Mouse (Mus musculus) stomach, embryonic 16.5 days (tissue): ENCODE results near the gene Adprh. TPM values are rescaled to one million over a fixed set of nuclear protein-coding genes. Genes with fewer than 3 reads are reported as not detected.

ENCODE experiments used
- ATAC-seq: fragments of 200-750 bp; cut with Nextera tagmentation; 2 replicates; pipeline ENCODE4 v1.8.0; 2017; ENCODE audit warnings: moderate number of reproducible peaks, moderate TSS enrichment; ENCODE audit not compliant: insufficient read depth, low FRiP score
- H3K27ac ChIP-seq: fragments of 300-500 bp; sonication (generic); 2 replicates; pipeline ENCODE4 v1.5.1; 2014; ENCODE audit warnings: low read length
- H3K27me3 ChIP-seq: fragments of 300-500 bp; sonication (generic); 2 replicates; pipeline ENCODE4 v1.6.1; 2014; ENCODE audit warnings: low read length, control low read depth, mixed read lengths; ENCODE audit not compliant: control insufficient read depth, insufficient read depth
- H3K36me3 ChIP-seq: fragments of 300-500 bp; sonication (generic); 2 replicates; pipeline ENCODE4 v1.6.1; 2014; ENCODE audit warnings: low read length; ENCODE audit not compliant: control insufficient read depth, insufficient read depth
- H3K4me1 ChIP-seq: fragments of 300-500 bp; sonication (generic); 2 replicates; pipeline ENCODE4 v1.6.1; 2014; ENCODE audit warnings: low read length, control low read depth, mixed read lengths; ENCODE audit not compliant: control insufficient read depth, insufficient read depth
- H3K4me2 ChIP-seq: fragments of 300-500 bp; sonication (generic); 2 replicates; pipeline ENCODE4 v1.6.1; 2014; ENCODE audit warnings: low read depth, low read length, mixed read lengths
- H3K4me3 ChIP-seq: fragments of 300-500 bp; sonication (generic); replicated peaks from 2 replicates; pipeline ENCODE4 v1.5.1; 2014; ENCODE audit warnings: mild to moderate bottlenecking, low read length
- H3K9ac ChIP-seq: fragments of 300-500 bp; sonication (generic); 2 replicates; pipeline ENCODE4 v1.6.1; 2014; ENCODE audit warnings: low read length
- H3K9me3 ChIP-seq: fragments of 300-500 bp; sonication (generic); replicated peaks from 2 replicates; pipeline ENCODE4 v1.6.1; 2016; ENCODE audit warnings: low read length, control low read depth; ENCODE audit not compliant: control insufficient read depth
- WGBS: fragments of 180-500 bp; shearing (Covaris S2); extraction: QIAGEN DNeasy Blood & Tissue Kit; methylation state at CpG from one replicate; pipeline ENCODE4 v1.1.7; 2014; 5-methylcytosine and 5-hydroxymethylcytosine counted together
- polyA plus RNA-seq: library from polyadenylated mRNA; unstranded; fragments of >200 nt; fragmentation: Nextera tagmentation; extraction: Ambion mirVana; gene quantifications from 2 replicates; pipeline ENCODE4 v1.2.1, GENCODE M21; 2015

The Adprh gene
- polyA plus RNA-seq, 1 experiment from 2014 or later: 79.4 TPM

GRCm38 (mm10) chr16:38434295-38434795 lies 18.2 kb downstream of the Adprh start:
- Histone ChIP-seq H3K36me3 (no peaks in the 10 kb centered on the region), H3K4me3 (no peak overlapping the region), H3K9ac (no peak overlapping the region), H3K4me1 (no peaks in the 10 kb centered on the region), H3K27ac (no peak overlapping the region), H3K4me2 (no peak overlapping the region), H3K27me3 (no peaks in the 10 kb centered on the region), H3K9me3 (no peaks in the 10 kb centered on the region)
- ATAC-seq: no peak
- WGBS: 85% methylated on average over 4 of the region's 4 CpGs

GRCm38 (mm10) chr16:38433514-38433913 lies 19.0 kb downstream of the Adprh start:
- Histone ChIP-seq H3K4me3 (no peak overlapping the region), H3K27ac (no peak overlapping the region), H3K36me3 (no peaks in the 10 kb centered on the region), H3K9me3 (no peaks in the 10 kb centered on the region), H3K4me2 (no peak overlapping the region), H3K27me3 (no peaks in the 10 kb centered on the region), H3K4me1 (no peaks in the 10 kb centered on the region), H3K9ac (no peak overlapping the region)
- no peak for ATAC-seq
- WGBS: 90% methylated on average over 8 of the region's 8 CpGs

GRCm38 (mm10) chr16:38432498-38433425 lies 19.7 kb downstream of the Adprh start, which contains the start of gene Pla1a:
Gene Pla1a, minus strand, starts transcription at chr16:38433145.
- no peaks in the 10 kb centered on the region for H3K27me3 ChIP-seq
- no peaks in the 10 kb centered on the region for H3K9me3 ChIP-seq
- H3K9ac ChIP-seq: no peak within 1 kb of the TSS
- no peaks in the 10 kb centered on the region for H3K36me3 ChIP-seq
- no peak within 1 kb of the TSS for H3K4me3 ChIP-seq
- no peaks in the 10 kb centered on the region for H3K4me1 ChIP-seq
- ATAC-seq: no peak
- no peak within 1 kb of the TSS for H3K4me2 ChIP-seq
- 72% methylated on average over 11 of the region's 11 CpGs for whole genome bisulfite sequencing
- H3K27ac ChIP-seq: no peak within 1 kb of the TSS

GRCm38 (mm10) chr16:38431446-38432185 lies 20.9 kb downstream of the Adprh start:
- no peak for ATAC-seq
- no peak overlapping the region for H3K4me3 ChIP-seq
- no peaks in the 10 kb centered on the region for H3K4me1 ChIP-seq
- H3K36me3 ChIP-seq: no peaks in the 10 kb centered on the region
- H3K9ac ChIP-seq: no peak overlapping the region
- 44% methylated on average over 13 of the region's 13 CpGs for WGBS
- H3K27me3 ChIP-seq: no peaks in the 10 kb centered on the region
- no peaks in the 10 kb centered on the region for H3K9me3 ChIP-seq
- H3K4me2 ChIP-seq: no peak overlapping the region
- H3K27ac ChIP-seq: no peak overlapping the region

GRCm38 (mm10) chr16:38425799-38426198 lies 26.7 kb downstream of the Adprh start:
- Histone ChIP-seq H3K4me1 (no peaks in the 10 kb centered on the region), H3K36me3 (no peaks in the 10 kb centered on the region), H3K9me3 (no peaks in the 10 kb centered on the region), H3K9ac (no peak overlapping the region), H3K4me2 (no peak overlapping the region), H3K4me3 (no peak overlapping the region), H3K27ac (no peak overlapping the region), H3K27me3 (no peaks in the 10 kb centered on the region)
- ATAC-seq: no peak
- 82% methylated on average over 1 of the region's 1 CpGs for WGBS

GRCm38 (mm10) chr16:38425374-38425773 lies 27.1 kb downstream of the Adprh start:
- Histone ChIP-seq H3K4me1 (no peaks in the 10 kb centered on the region), H3K4me2 (no peak overlapping the region), H3K9ac (no peak overlapping the region), H3K27me3 (no peaks in the 10 kb centered on the region), H3K9me3 (no peaks in the 10 kb centered on the region), H3K27ac (no peak overlapping the region), H3K4me3 (no peak overlapping the region), H3K36me3 (no peaks in the 10 kb centered on the region)
- 86% methylated on average over 2 of the region's 2 CpGs for WGBS
- ATAC-seq: no peak

- WGBS: 77% methylated on average over 7 of the region's 7 CpGs
- no peaks in the 10 kb centered on the region for H3K9me3 ChIP-seq
- H3K9ac ChIP-seq: no peak overlapping the region
- no peak for ATAC-seq
- no peaks in the 10 kb centered on the region for H3K27me3 ChIP-seq
- H3K36me3 ChIP-seq: no peaks in the 10 kb centered on the region
- no peak overlapping the region for H3K27ac ChIP-seq
- no peaks in the 10 kb centered on the region for H3K4me1 ChIP-seq
- no peak overlapping the region for H3K4me2 ChIP-seq
- H3K4me3 ChIP-seq: no peak overlapping the region
Measured at GRCm38 (mm10) chr16:38414953-38415352, 37.5 kb downstream of the Adprh start.

GRCm38 (mm10) chr16:38408416-38408815 lies 44.1 kb downstream of the Adprh start:
- ATAC-seq: no peak
- H3K27me3 ChIP-seq: no peaks in the 10 kb centered on the region
- WGBS: 85% methylated on average over 8 of the region's 8 CpGs
- H3K4me1 ChIP-seq: no peaks in the 10 kb centered on the region
- H3K36me3 ChIP-seq: no peaks in the 10 kb centered on the region
- H3K9me3 ChIP-seq: no peaks in the 10 kb centered on the region
- H3K9ac ChIP-seq: no peak overlapping the region
- no peak overlapping the region for H3K4me3 ChIP-seq
- H3K27ac ChIP-seq: no peak overlapping the region
- H3K4me2 ChIP-seq: no peak overlapping the region

GRCm38 (mm10) chr16:38407584-38407983 lies 44.9 kb downstream of the Adprh start:
- 45% methylated on average over 5 of the region's 5 CpGs for WGBS
- no peak overlapping the region for H3K4me3 ChIP-seq
- ATAC-seq: no peak

More at GRCm38 (mm10) chr16:38407584-38407983, 44.9 kb downstream of the Adprh start:
- no peak overlapping the region for H3K4me2 ChIP-seq
- H3K36me3 ChIP-seq: no peaks in the 10 kb centered on the region
- no peaks in the 10 kb centered on the region for H3K4me1 ChIP-seq
- no peaks in the 10 kb centered on the region for H3K27me3 ChIP-seq
- H3K9me3 ChIP-seq: no peaks in the 10 kb centered on the region
- no peak overlapping the region for H3K27ac ChIP-seq
- H3K9ac ChIP-seq: no peak overlapping the region
